Mouse (Mus musculus): Measurements from ENCODE around the gene Egfl7. TPM values are rescaled to one million over a fixed set of nuclear protein-coding genes. Genes with fewer than 3 reads are reported as not detected.
A peak's percentile ranks its signal among the peaks of the same experiment; 100 is the strongest.

Egfl7 gene
- total and polyA plus RNA-seq, 2 experiments from 2014 or later, result 52.8 to 63.9 TPM

DNA sequence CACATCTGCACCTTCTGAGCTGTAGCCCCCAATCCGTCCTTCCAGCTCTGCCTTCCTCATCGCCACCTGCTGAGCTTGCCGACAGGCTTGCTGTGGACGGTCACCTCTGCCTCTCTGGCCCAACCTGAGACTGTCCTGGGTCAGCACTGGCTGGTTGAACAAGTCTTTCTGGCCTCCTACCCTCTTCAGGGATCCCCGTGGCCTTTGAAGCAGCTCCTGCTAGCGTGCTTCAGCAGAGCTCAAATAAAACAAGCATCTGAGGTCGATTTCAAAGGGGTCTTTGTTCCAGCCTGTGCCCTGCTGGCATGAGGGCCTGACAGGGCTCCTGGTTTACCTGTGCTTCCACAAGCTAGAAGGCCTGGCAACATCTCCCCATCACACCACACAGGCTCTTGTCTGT, 39.1 kb upstream of the Egfl7 start:
- Histone ChIP-seq H3K27me3 (ENCODE audit: insufficient read depth, low read length) (no peaks in the 10 kb centered on the region), H3K4me2 (ENCODE audit: low read depth) (no peak overlapping the region), H3K9ac (no peak overlapping the region; the same call in 1 of the 2 replicates), H3K4me1 (ENCODE audit: insufficient read depth) (no peaks in the 10 kb centered on the region), H3K27ac (ENCODE audit: low read depth, low read length) (peak overlapping the region; percentile 35; the same call in 1 of the 2 replicates), H3K4me3 (ENCODE audit: low read depth, low read length) (no peak overlapping the region), H3K9me3 (ENCODE audit: low read length) (no peaks in the 10 kb centered on the region), H3K36me3 (ENCODE audit: insufficient read depth) (no peaks in the 10 kb centered on the region)
- no peak for TF ChIP-seq CTCF (IDR thresholded peaks at IDR 0.05; ENCODE audit: low read depth)
- no peak for DNase-seq
- WGBS, result 30% methylated on average over 7 of the region's 7 CpGs
- ATAC-seq, result no peak

DNA sequence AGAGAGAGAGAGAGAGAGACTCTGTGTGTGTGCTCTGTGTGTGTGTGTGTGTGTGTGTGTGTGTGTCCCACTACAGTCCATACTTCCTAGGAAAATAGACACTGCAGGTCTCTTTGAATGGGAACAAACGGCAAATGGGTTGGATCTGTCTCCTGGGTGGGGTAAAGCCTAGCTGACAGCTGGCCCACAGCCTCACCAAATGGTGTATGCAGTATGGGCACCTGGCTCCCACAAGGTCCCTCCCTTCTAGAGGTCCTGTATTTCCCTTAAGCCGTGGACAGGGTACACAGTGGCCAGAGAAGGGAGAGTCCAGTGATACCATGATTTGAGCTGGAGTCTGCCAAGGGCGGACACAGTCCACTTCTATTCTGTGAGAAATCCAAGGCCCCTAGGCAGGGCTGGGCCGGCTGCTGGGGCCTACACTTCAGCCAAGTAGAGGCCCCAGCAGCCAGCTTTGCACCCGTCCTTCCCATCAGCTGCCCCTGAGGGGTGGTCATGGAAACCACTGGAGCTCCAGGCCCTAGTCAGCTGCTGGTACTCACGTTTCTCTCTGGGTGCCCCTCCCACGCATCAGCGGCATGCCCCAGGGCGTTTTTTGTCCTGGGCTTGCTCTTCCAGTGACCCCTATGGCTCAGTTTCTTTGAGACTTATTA, 38.4 kb upstream of the Egfl7 start:
- no peak for TF ChIP-seq CTCF (IDR thresholded peaks at IDR 0.05; ENCODE audit: low read depth)
- no peaks in the 10 kb centered on the region for H3K9me3 ChIP-seq (ENCODE audit: low read length)
- no peaks in the 10 kb centered on the region for H3K4me1 ChIP-seq (ENCODE audit: insufficient read depth)
- H3K36me3 ChIP-seq (ENCODE audit: insufficient read depth), result no peaks in the 10 kb centered on the region
- H3K4me2 ChIP-seq (ENCODE audit: low read depth), result no peak overlapping the region
- H3K27ac ChIP-seq (ENCODE audit: low read depth, low read length), result no peak overlapping the region
- H3K9ac ChIP-seq, result no peak overlapping the region
- 32% methylated on average over 9 of the region's 9 CpGs for WGBS
- no peak for DNase-seq
- ATAC-seq, result peak; percentile 86
- H3K27me3 ChIP-seq (ENCODE audit: insufficient read depth, low read length), result no peaks in the 10 kb centered on the region
- H3K4me3 ChIP-seq (ENCODE audit: low read depth, low read length), result no peak overlapping the region

DNA sequence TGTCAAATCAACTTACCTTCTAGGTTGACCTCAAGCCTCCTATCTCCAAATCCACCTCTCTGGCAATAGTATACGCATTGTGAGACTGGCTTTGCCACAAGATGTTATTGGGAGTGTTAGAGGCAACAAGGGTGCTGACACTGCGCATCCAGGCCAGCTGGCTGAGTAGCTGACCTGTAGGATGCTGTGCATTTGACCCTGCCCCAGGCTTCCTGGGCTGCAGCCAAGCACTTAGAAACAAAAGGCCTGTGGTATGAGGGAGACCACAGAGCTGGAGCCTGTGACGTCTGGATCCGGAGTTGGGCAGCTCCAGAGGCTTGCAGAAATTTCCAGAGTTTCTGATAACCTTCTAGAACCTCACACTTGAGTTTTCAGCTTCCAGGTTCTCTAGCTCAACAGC, 36.7 kb upstream of the Egfl7 start:
- Histone ChIP-seq H3K9ac (no peak overlapping the region), H3K4me3 (ENCODE audit: low read depth, low read length) (no peak overlapping the region), H3K4me2 (ENCODE audit: low read depth) (no peak overlapping the region), H3K9me3 (ENCODE audit: low read length) (no peaks in the 10 kb centered on the region), H3K36me3 (ENCODE audit: insufficient read depth) (no peaks in the 10 kb centered on the region), H3K4me1 (ENCODE audit: insufficient read depth) (no peaks in the 10 kb centered on the region), H3K27me3 (ENCODE audit: insufficient read depth, low read length) (no peaks in the 10 kb centered on the region), H3K27ac (ENCODE audit: low read depth, low read length) (no peak overlapping the region)
- TF ChIP-seq CTCF (IDR thresholded peaks at IDR 0.05; ENCODE audit: low read depth), result no peak
- 65% methylated on average over 4 of the region's 4 CpGs for WGBS
- ATAC-seq (no peak), DNase-seq (no peak)

DNA sequence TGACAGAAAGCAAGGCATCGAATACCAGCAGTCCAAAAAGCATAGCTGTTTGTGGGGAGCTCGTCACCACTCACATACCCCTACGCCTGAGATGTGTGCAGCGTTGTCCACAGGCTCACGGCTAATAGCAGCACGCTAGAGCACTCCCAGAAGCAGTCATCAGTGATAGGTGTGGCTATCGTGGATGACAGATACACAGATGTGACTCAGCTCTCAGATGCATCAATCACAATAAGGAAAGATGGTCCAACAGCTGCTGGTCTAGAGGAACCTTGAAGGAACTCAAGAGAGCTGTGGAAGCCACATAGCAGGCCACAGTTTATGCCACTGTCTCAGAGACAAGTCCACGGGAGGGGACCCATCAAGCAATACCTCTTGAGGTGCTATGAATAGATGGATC, 36.0 kb upstream of the Egfl7 start:
- Histone ChIP-seq H3K27me3 (ENCODE audit: insufficient read depth, low read length) (no peaks in the 10 kb centered on the region), H3K4me1 (ENCODE audit: insufficient read depth) (no peaks in the 10 kb centered on the region), H3K4me3 (ENCODE audit: low read depth, low read length) (no peak overlapping the region), H3K9me3 (ENCODE audit: low read length) (no peaks in the 10 kb centered on the region), H3K27ac (ENCODE audit: low read depth, low read length) (no peak overlapping the region), H3K4me2 (ENCODE audit: low read depth) (no peak overlapping the region), H3K36me3 (ENCODE audit: insufficient read depth) (no peaks in the 10 kb centered on the region), H3K9ac (no peak overlapping the region)
- ATAC-seq (no peak), DNase-seq (no peak)
- no peak for TF ChIP-seq CTCF (IDR thresholded peaks at IDR 0.05; ENCODE audit: low read depth)
- WGBS, result 92% methylated on average over 8 of the region's 8 CpGs

DNA sequence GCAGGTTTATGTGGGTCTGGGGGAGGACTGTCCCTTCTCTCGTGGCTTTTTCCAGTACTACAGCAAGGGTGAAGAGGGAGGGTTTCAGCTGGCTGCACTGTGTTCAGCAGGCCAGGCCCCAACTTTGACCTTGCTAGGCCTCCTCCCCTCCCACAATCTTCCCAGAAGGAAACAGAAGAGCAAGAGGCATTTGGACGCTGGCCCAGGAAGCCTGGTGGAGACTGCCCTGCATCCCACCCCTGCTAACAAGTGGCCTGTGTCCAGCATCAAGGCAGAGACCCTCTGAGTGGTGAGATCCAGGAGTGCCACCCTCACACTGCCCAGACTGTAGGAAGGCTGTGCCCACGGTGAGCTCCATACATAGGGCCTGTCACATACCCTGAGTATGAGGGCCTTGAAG, 35.5 kb upstream of the Egfl7 start:
- Histone ChIP-seq H3K36me3 (ENCODE audit: insufficient read depth) (no peaks in the 10 kb centered on the region), H3K4me3 (ENCODE audit: low read depth, low read length) (no peak overlapping the region), H3K4me1 (ENCODE audit: insufficient read depth) (no peaks in the 10 kb centered on the region), H3K27ac (ENCODE audit: low read depth, low read length) (no peak overlapping the region), H3K9ac (no peak overlapping the region), H3K27me3 (ENCODE audit: insufficient read depth, low read length) (no peaks in the 10 kb centered on the region), H3K4me2 (ENCODE audit: low read depth) (no peak overlapping the region), H3K9me3 (ENCODE audit: low read length) (no peaks in the 10 kb centered on the region)
- DNase-seq, result no peak
- TF ChIP-seq CTCF (IDR thresholded peaks at IDR 0.05; ENCODE audit: low read depth), result no peak
- no peak for ATAC-seq
- 70% methylated on average over 3 of the region's 3 CpGs for WGBS

DNA sequence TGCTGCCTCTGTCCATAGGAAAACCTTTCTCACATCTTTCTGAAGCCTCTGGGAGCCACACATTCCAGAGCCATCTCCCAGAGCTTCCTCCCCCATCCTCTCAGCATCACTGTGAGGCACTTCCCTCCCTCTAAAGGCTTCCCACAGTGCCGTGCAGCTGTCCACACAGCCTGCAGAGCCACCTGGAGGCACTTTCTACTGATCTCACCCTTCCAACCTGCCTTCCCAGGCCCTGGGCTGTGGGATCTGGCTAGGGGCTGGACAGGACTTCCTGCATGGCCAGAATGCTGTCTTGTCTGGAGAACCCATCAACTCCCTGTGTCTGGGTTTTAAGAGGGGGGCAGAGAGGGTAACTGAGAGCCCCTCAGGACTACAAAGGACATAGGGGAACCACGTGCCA, 32.3 kb upstream of the Egfl7 start:
- Histone ChIP-seq H3K4me1 (ENCODE audit: insufficient read depth) (no peaks in the 10 kb centered on the region), H3K36me3 (ENCODE audit: insufficient read depth) (no peaks in the 10 kb centered on the region), H3K9ac (no peak overlapping the region), H3K4me2 (ENCODE audit: low read depth) (no peak overlapping the region), H3K27ac (ENCODE audit: low read depth, low read length) (no peak overlapping the region), H3K4me3 (ENCODE audit: low read depth, low read length) (no peak overlapping the region), H3K9me3 (ENCODE audit: low read length) (no peaks in the 10 kb centered on the region), H3K27me3 (ENCODE audit: insufficient read depth, low read length) (no peaks in the 10 kb centered on the region)
- DNase-seq (no peak), ATAC-seq (peak; percentile 48; the same call in 1 of the 2 replicates)
- 37% methylated on average over 2 of the region's 2 CpGs for WGBS
- peak; percentile 37 for TF ChIP-seq CTCF (IDR thresholded peaks at IDR 0.05; ENCODE audit: low read depth)

DNA sequence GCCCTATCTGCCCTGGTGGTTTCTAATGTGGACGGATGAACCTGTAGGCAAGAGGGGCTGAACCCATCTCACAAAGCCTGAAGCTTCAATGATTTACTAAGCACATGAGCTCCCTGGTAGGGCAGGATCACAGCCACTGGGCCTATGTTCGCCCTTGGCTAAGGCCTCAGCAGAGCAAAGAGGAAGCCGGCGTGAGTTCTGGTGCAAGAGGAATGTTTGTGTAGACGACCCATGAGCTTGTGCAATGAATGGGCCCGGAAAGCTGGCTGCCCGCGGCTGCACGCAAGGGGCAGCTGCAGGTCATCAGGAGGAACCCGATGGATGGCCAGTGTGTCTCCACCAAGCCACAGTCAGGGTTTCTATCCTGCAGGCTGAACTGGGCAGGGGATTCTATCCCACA, 30.0 kb upstream of the Egfl7 start:
- no peak for TF ChIP-seq CTCF (IDR thresholded peaks at IDR 0.05; ENCODE audit: low read depth)
- Histone ChIP-seq H3K4me1 (ENCODE audit: insufficient read depth) (no peaks in the 10 kb centered on the region), H3K36me3 (ENCODE audit: insufficient read depth) (no peaks in the 10 kb centered on the region), H3K27me3 (ENCODE audit: insufficient read depth, low read length) (no peaks in the 10 kb centered on the region), H3K9ac (no peak overlapping the region), H3K27ac (ENCODE audit: low read depth, low read length) (no peak overlapping the region), H3K9me3 (ENCODE audit: low read length) (no peaks in the 10 kb centered on the region), H3K4me2 (ENCODE audit: low read depth) (no peak overlapping the region), H3K4me3 (ENCODE audit: low read depth, low read length) (no peak overlapping the region)
- ATAC-seq, result no peak
- WGBS, result 82% methylated on average over 10 of the region's 10 CpGs
- no peak for DNase-seq
